Mouse (Mus musculus): ENCODE data around the gene Nbeal1.
"Not testable (repeated sequence)": the region's sequence is repeated elsewhere in the genome, so short reads cannot be mapped to it uniquely, and the experiment has no call there.

Gene Nbeal1

DNA sequence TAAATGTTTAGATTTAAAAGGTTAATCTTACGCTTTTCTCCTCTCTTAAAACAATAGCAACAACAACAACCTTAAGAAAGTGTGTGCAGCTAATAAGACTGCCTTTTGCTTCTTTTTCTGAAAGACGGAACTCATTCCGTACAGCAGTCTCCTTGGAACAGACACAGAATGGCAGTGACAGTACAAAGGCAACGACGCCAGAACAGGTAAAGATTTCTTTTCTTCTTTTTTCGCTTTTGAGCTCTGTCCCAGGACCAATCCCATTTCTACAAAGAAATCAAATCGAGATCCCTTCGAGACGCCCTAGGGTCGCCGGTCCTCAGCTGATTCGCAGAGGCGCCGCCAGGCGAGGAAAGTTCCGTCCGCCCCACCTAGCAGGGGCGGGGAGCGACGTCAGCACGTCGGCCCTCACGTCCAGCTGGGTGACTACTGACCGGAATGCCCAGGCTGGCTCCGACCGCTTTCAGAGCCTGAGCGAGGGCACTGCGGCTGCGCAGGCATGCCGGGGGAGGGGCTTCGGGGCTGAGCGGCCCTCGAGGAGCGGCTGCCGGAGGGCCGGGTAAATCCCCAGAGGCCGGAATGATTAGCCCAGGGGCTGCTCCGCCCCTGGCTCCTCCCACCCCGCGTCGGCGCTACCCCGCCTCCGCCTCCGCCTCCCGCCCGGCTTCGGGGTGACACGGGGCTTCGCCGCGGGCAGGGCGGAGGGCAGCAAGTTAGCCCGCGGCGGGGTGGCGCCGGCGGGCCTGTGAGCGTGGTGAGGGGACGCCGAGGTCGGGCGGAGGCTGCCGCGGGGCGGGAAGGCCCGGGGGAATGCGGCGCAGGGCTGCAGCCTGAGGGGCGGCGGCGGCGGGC lies at the start of gene Nbeal1:
Gene Nbeal1 (plus strand): TSS at position 668 of the 852 bp plus-strand sequence.
- DNase-seq (ENCODE audit: low spot score) = peak; percentile 99

DNA sequence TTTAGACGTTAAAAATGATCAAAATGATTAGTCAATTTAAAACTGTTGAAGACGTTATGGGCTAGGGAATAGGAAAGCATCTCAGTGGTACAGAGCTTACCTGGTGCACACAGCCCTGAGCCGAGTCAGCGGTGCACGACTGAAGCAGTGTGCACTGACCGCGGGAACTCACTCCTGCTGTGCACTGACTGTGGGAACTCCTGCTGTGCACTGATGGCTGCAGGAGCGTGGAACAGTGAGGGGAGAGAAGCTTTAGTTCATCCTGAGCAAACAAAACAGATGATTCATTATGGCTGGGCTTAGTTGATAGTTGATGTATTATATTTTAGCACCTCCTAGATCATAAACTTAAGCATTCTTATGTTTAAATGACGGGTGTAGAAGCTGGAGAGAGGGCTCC lies 43.1 kb upstream of the Nbeal1 start:
- no peak for DNase-seq (ENCODE audit: low spot score)

DNA sequence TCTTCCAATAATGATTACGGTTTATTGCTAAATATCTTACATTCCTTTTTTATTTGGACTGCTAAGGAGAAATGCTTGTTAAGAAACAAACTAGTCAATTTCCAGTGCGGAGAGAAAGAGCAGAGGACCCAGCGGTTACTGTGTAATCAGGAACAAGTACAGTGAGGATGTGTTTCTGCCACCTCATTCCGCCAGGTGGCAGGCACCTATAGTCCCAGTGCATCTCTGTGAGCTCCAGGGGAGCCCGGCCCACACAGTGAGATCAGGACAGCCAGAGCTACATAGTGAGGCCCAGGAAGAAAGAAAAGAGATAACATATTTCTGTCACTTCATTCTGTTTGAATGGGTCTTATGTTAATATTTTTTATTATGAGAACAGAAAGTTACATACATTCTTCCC lies 27.7 kb upstream of the Nbeal1 start:
- no peak for DNase-seq (ENCODE audit: low spot score)

DNA sequence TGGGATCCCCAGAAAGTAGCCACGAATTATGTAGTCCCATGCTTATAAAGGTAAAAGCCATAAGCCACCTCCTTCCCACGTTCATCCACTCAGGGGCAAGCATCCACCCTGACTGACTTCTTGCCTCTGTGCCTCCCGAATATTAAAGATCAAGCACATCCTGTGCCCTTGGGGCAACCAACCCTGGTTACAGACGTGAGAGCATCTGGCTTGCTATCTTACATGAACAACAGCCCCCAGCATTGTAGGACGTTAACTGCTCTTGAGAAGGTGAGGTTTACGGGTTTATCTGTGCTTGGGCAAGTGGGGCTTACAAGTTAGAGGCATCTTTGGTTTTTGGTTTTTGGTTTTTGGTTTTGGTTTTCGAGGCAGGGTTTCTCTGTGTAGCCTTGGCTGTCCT lies 23.7 kb upstream of the Nbeal1 start:
- no peak for DNase-seq (ENCODE audit: low spot score)

DNA sequence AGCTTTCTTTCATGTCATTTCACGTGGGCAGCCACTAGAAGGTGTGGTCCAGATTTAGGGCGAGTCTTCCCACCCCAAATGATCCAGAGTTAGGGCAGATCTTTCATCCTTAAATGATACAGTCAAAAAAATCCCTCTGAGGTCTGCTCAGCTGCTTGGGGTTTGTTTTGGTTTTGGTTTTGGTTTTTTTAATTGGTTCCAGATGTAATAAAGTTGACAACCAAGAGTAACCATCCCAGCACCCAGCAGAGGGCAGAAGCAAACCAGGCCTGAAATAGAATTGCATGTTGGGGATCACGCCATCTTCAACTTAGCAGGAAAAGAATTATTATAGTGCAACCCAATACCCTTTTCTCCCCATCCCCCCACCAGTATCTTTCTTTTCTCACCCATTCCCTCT lies 22.0 kb upstream of the Nbeal1 start:
- DNase-seq (ENCODE audit: low spot score) = no peak

DNA sequence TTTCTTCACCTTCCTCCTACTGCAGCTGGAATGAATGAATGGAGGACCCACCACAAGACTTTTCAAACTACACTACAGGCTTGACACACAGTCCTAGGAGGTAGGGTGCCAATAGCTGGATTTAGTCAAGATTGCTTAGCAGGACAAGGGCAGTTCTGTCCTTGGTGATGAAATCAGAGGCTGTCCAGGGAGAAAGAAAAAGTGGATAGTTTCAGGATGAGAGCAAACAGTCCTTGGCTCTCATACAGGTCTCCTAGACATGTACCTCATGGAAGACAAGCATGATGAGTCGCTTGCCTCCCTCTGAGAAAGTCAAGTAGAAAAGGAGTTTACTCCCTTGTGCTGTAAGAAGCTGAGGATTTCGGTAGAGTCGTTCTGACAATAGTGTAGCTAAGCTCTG lies 16.7 kb upstream of the Nbeal1 start:
- no peak for DNase-seq (ENCODE audit: low spot score)

DNA sequence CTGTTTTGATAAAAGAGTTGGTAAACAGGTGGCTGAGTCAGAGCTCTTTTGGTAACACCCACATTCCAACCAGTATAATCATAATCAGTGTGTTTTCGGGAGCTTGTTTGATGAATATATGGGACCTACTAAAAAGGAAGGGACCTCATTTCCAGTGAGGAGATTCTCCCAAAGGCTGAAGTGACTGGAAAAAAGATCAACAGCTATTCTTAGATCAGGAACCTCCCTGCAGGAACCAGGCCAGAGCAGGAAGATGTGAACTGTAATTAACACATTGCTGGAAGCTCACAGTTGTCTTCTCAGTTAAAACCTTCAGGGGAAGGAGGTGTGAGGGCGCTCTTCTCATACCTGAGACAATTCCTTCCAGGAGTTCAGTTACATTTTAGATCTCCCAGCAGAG lies 10.8 kb upstream of the Nbeal1 start:
- DNase-seq (ENCODE audit: low spot score) = no peak

DNA sequence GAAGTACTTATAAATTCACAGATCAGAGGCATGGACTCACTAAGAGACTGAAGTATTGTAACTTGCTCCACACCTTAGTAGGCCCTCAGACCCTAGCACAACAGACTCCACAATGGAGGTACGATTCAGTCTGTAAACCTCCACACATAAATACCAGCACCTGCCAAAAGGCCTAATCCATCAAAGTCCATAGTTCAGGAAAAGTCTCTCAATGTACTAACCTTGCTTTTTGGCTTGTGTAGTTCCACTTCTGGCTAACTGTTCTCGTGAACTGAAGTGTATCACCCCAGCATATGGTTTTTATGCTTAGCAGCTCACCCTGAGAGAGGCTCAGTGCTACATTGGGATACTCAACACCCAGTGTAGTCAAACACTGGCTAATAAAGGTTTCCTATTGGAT lies 10.1 kb upstream of the Nbeal1 start:
- DNase-seq (ENCODE audit: low spot score) = no peak

DNA sequence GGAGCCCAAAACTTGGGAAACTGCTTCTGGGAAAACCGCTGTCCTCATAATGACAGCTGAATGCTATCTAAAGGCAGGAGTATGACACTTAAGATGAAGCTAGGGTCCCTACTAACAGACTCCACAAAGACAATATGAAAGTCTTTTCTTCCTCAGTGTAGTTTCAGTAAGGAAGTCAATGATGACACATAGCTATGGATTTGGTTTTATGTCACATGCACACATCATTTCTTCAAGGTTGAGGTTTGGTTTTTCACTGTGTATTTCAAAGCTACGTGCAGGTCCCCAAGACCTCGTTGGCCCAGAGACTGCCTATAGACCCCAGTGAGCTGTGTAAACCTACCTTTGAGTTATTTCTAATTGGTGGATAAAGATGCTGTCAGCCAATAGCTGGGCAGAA lies 7.3 kb upstream of the Nbeal1 start:
- no peak for DNase-seq (ENCODE audit: low spot score)

DNA sequence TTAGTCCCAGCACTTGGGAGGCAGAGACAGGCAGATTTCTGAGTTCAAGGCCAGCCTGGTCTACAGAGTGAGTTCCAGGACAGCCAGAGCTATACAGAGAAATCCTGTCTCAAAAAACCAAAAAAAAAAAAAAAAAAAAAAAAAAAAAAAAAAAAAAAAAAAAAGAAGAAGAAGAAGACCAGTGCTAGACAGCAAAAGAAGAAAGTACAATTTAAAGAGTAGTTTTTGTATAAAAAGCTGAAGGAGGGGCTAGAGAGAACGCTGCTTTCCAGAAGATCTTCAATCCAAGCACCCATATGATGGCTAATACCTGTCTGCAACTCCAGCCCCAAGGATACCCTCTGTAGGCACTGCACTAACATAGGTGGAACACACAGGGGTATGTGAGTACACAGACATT lies 2.6 kb upstream of the Nbeal1 start:
- not testable (repeated sequence) for DNase-seq (ENCODE audit: low spot score)

DNA sequence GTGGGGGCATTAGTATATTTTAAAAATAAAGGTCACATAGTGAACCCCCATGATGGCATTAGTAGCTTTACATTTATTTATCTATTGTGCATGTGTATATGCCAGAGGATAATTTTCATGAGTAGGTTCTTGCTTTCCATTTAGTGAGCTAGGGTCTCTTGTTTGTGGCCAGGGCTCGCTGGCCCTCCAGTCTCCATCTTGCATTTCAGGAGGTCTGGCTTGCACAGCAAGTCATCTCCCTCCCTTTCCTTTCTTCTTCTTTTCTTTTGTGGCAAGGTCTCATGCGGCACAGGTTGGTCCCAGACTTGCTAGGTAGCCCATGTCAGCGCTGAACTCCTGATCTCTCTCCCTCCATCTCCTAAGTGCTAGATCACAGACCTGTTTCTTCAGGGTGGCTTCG lies 1.0 kb upstream of the Nbeal1 start:
- no peak for DNase-seq (ENCODE audit: low spot score)

DNA sequence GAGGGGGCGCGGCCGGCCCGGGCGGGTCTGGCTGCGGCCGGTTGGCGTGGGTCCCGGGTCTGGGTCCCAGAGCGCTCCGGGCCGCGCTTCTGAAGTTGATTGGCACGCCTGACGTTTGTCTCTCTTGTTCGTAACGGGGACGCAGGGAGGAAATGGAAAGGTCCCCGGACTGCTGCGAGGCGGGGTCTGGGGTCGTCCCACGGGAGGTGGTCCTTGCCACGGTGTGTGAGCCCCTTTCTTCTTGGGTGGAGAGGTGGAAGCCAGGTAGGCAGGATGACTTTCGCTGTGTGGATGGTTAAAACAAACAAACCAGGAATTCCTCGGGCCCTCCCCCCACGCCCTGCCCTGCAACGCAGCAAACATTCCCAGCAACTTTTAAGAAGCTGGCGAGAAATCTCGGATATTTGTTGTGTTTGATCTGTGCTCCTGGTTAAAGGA lies 404 bp downstream of the Nbeal1 start:
- no peak for DNase-seq (ENCODE audit: low spot score)

DNA sequence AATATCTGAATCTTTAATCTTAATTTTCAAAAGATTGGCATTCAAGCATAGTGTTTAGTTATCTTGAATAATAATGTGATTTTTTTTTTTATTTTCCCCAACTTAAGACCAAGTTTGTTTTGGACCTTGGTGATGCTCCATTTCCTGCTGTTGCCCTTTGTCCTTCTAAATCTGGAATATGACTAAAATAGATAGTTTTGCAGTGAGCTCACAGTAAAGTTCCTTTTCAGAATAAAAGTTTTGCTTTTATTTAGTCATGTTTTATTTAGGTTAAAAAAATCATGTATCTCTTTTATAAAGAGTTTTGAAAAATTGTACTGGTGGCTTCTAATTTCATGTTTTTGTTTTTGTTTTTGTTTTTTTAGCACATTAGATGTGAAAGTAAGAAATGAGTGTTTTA lies 8.1 kb downstream of the Nbeal1 start:
- DNase-seq (ENCODE audit: low spot score) = no peak

DNA sequence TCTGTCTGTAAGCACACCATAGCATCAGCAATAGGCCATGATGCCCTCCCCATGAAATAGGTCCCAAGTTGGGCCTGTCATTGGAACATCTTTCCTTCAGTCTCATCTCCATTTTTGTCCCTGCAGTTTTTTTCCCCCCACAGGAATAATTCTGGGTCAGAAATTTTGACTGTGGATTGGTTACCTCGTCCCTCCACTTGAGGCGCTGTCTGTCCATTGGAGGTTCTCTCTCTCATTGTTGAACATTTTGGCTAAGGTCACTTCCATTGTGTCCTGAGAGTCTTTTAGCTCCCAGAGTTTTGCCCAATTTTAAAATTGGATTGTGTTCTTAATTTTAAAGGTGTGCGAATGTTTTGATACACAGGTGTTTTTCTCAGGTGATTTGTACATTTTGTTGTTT lies 16.4 kb downstream of the Nbeal1 start:
- no peak for DNase-seq (ENCODE audit: low spot score)

DNA sequence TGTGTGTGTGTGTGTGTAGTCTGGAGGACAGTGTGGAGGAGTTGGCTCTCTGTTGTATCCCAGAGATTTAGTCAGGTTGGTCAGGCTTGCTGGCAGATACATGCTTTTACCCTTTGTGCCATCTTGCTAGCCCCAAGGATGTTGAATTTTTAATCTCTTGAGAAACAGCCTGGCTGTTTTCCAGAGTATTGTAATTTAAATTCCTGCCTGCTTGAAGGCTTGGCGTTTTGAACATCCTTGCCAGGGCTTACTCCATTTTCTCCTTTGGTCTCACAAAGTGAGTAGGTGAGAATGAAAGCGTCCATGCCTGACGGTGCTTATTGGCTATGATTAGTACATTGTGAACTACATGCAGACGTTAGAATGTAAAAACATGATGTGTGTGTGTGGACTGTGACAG lies 18.6 kb downstream of the Nbeal1 start:
- no peak for DNase-seq (ENCODE audit: low spot score)

DNA sequence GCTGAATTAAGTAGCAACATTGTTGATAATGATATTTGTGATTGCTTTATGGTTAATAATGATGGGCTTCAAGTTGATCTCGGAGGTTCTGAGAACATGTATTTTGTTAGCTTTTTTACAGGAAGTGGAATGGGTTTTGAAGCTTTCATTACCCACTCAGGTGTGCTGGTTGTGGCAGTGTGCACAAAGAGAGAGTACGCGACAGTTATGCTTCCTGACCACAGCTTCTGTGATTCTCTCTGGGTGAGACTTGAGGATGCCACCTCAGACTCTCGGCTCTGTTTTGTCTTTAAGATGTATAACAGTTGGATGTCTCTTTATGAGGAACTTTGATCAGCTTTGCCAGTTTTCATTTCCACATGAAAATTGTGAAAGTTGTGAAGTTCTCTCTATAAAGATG lies 55.9 kb downstream of the Nbeal1 start:
- DNase-seq (ENCODE audit: low spot score) = no peak

DNA sequence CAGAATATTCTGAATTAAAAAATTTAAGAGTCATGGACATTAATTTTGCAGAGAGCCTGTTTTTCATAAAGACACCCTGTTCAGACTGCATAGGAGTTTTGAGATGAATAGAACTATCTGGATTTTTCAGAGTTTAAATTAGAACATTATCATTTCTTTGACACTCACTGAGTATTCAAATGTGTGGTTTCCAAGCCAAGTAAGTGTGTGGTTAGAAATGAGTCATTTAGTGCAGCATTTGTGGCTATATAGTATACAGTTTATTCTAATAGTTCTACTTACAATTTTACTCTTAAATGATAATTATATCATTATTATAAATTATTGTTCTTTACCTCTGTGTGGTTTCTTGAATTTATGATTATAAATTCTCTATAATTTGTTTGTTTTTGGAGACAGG lies 60.0 kb downstream of the Nbeal1 start:
- no peak for DNase-seq (ENCODE audit: low spot score)

DNA sequence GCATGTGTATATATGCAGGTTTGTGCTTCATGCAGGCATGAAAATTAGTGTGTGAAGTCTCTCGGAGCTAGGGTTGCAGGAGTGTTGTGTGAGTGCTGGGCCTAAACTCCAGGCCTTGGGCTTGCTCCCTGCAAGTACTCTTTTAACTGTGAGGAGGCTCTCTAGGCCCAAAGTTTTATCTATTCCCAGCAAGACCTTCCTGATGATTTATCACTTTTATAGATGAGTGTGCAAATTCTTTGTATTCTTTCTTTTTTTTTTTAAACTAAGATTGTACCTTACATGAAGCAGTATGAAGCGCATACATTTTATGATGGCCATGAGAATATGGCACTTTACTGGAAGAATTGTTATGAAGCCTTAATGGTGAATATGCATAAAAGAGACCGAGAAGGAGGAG lies 87.7 kb downstream of the Nbeal1 start:
- no peak for DNase-seq (ENCODE audit: low spot score)

DNA sequence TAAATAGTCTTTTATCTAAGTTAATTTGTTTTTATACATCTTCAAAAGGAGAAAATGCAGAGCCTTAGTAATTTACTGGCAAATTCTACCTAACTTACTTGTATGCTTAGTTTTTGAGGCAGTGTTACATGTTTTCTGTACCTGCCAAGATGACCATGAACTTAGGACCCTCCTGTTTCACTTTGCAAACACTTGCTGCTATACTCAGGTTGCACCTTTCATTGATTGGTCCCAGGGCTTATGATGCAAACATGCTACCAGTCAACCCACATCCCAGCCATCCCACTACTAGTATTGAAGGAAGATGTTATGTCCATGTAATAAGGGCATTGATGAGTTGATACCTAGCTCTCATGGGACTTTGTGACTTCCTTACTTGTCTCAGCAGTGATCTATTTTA lies 88.9 kb downstream of the Nbeal1 start:
- no peak for DNase-seq (ENCODE audit: low spot score)

DNA sequence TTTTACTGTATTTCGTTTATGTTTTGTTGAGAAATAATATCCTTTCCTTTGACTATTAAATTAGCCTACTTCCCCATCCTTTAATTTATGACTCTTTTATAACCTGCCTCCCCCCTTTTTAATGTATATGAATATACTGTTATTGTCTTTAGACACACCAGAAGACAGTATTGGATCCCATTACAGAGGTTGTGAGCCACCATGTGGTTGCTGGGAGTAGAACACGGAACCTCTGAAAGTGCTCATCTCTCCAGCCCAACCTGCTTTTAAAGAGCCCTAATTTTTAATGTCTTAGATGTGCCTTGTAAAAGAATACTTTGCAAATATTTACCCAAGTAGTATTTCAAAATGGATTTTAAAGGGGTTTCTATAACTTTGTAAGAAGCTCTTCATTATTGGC lies 92.1 kb downstream of the Nbeal1 start:
- DNase-seq (ENCODE audit: low spot score) = no peak

DNA sequence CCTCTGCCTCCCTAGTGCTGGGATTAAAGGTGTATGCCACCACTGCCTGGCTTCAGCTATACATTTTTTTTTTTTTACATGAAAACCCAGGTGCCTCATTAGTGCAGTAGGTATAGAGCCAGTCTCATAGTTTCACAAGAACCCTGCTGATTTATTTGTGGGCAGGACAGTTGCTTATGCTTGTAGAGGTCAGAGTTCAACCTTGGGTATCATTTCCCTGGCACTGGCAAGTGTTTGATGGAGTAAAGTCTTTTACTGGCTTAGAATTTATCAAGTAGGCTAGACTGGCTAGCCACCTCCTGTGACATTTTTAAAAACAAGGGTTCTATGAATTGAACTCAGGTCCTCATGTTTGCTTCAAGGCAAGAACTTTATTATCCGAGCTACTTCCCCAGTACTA lies 113.5 kb downstream of the Nbeal1 start:
- DNase-seq (ENCODE audit: low spot score) = no peak

DNA sequence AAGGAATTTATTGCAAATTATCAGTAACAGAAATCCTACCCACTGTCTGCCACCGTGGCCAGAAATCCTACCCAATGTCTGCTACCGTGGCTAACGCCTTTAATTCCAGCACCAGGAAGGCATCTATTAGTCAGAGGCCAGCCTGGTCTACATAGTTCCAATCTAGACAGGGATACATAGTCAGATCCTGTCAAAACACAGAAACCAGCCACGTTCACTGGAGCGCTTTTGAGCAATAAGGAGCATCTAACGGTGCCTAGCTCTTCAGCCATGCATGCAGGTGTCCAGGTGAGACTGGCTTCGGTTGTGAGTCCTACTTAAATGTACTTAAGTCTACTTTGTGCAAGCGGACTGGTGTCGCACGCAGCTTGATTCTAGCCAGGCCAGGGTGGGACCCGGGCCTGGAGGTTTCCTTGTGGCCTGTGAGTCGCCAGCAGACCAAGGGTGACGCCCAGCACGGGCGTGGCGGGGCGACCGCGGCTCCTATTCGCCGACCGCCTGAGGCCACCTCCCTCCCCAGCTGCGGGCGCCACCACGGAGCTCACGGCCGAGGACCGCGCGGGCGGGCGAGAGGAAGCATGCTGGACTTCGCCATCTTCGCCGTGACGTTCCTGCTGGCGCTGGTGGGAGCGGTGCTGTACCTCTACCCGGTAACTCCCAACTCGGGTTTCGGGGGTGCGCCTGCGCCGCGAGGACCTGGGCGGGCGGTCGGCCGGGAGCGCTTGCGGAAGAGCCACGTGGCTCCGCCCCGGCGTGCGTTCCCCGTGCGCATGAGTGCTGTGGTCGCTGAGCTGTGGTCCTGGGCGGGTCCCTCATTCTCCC lies 162.6 kb downstream of the Nbeal1 start, which contains the start of gene Cyp20a1:
Gene Cyp20a1 (plus strand): TSS at position 516 of the 822 bp plus-strand sequence.
- peak; percentile 90 for DNase-seq (ENCODE audit: low spot score)
